Mouse (Mus musculus) right cerebral cortex, postnatal 25 days (tissue): Measurements from ENCODE around the gene Tent4a.
"Not testable (repeated sequence)": the region's sequence is repeated elsewhere in the genome, so short reads cannot be mapped to it uniquely, and the experiment has no call there.

Source experiments
- DNase-seq: peaks from one replicate; pipeline ENCODE4 v3.0.0; 2022

The Tent4a gene

DNA sequence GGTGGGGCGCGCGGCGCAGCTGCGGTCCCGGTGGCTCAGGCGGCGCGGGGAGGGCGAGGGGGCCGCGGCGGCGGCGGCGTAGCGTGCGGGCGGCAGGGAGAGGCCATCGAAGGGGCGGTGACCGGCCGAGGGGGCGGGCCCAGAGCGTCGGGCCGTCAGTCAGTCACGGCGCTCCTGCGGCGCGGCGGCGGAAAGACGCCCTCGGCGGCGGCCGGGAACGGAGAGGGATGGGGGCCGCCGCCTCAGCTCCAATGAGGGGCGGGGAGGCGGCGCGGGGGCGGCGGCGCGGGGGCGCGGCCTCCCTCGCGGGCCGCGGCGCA is at the start of gene Tent4a:
Gene Tent4a, minus strand, starts transcription at position 284 of the 320 bp plus-strand sequence.
- no peak for DNase-seq

DNA sequence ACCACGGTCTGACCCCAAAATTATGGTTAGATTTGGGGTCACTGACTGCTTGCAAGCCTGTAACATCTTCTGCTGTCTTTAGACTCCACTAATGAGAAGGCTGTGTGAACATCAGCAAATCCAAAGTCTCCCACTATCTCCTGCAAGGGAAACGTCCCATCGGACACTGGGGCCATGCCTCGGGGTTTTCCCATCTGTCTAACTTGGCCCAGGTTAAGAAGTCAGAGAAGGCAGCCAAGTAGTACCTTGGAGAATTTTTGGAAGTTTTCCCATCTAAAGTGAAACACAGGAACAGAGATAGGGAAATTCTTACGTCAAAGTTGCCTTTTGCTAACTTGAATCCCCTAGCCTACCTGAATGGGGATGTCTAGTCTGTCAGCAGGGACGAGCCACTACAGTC is 49.2 kb upstream of the Tent4a start:
- DNase-seq, result no peak

DNA sequence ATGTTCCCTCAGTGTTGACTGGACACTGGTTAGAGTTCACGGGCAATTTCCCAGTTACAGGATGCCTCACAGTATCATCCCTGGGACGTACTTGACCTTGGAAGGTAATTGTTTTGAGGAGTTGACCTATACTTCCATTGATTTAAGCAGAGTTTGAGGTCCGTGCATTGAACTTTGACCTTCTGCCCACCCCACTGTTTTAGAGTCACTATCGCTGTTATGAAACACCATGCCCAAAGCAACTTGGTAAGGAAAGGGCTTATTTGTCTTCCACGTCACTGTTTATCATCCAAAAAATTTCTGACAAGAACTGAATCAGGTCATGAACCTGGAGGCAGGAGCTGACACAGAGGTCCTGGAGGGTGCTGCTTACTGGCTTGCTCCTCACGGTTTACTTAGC is 48.0 kb upstream of the Tent4a start:
- DNase-seq, result no peak

DNA sequence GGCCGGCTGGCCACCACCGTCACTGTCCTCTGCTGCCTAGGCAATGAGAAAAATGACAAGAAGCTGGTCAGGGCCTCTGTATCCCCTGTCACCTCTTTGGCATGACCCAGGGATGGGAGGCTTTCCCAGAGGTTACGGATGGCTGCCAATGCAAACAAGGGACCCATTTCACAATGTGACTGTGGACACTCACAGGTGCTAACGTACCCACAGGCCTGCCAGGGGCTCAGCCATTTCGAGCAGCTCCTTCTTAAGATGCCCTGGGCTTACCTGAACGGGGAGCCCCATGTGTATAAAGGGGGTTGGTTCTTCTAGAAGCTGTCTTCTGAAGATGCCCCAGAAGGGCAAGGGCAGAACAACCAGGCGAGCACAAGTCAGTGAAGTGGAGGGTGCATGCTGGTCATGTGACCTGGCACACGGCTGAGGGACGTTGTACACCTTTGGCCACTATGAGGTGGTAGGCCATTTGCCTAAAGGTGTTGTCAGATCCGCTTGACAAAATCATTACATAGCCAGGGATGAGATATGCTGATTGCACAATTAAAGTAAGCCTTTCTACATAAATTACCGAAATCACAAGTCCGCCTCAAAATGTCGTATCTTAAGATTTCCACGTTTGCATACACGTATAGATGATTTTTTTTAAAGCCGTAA is 42.9 kb upstream of the Tent4a start:
- no peak for DNase-seq

DNA sequence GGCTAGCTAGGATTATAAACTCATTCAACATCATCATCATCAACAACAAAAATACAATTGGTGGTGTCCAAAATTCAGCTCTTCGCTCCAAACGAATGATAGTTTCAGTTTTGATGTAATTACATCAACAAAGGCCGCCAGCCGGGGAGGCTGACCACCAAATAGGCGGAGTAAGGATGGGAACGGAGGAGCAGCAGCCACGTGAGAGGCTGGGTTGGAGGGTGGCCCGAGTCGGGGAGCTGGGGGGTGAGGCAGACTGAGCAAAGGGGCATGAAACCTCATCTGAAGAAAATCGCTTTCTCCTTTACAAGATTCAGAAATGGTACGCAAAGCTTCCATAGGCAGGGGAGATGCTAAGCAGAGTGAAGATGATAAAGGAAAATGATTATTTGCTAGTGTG is 42.3 kb upstream of the Tent4a start:
- DNase-seq, result no peak

DNA sequence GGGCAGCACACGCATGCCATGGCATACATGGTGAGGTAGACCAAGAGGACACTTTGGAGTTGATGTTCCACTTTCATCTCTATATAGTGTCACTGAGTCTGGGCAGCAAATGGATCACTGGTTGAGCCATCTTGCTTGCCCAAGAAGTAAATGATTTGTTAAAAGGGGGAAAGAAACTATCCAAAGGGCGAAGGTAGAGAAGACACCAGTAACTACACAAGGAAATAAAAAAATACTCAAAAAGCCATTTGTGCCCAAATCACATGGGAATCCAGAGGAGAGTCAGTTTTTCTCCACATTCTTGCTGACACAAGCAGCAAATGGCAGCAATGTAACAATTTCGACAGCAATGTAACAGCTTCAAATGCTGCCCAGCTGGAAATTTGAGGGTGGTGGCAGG is 38.2 kb upstream of the Tent4a start:
- DNase-seq, result no peak

DNA sequence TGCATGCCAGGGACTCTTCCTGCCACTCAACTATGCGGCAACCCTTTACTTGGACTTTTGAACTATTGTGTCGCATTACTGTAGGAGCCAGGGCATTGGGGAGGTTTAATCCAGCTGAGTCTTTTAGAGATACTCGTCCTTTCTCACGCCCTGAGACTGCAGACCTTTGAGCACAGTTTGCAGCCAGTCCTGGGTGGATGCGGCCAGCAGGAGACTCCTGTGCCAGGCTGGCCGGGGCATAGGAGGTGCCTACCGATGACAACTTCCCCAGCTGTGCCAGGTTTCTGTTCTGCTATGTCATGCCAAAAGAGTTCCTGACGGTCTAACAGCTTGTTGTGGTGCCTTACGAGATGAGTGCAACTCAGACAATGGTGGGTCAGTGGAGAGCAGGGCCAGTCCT is 34.8 kb upstream of the Tent4a start:
- DNase-seq, result no peak

DNA sequence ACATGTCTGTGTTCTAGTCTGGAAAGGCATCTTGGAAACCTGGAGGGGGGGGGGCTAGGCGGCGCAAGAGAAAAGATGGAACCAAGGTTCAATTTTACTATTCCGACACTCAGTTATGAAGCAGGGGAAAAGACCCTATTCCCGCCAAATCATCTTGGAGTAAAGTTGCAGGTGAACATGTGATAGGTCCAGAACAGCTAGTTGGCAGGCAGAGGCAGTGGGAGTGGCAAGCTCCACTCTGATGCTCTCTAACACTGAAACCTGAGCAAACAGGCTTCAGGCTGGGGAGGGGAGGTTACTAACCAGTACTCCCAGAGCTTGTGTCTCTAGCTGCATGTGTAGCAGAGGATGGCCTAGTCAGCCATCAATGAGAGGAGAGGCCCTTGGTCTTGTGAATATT is 31.0 kb upstream of the Tent4a start:
- DNase-seq, result not testable (repeated sequence)

DNA sequence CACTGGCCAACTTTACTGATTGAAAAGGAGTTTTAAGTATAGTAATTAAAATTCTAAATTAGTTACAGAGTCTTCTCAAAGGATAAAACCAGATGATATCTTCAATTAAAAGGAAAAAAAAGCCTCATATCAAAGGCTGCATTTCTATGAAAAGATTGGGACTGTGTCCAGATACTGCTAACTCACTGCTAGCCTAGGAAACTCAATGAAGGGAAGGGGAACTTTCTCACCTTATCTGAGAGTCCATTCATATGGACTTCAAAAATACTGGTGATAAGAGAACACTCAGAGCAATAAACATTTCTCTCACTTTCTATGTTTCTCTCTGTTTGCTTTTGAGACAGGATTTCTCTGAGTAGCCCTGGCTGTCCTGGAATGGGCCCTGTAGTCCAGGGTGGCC is 30.2 kb upstream of the Tent4a start:
- DNase-seq, result no peak

DNA sequence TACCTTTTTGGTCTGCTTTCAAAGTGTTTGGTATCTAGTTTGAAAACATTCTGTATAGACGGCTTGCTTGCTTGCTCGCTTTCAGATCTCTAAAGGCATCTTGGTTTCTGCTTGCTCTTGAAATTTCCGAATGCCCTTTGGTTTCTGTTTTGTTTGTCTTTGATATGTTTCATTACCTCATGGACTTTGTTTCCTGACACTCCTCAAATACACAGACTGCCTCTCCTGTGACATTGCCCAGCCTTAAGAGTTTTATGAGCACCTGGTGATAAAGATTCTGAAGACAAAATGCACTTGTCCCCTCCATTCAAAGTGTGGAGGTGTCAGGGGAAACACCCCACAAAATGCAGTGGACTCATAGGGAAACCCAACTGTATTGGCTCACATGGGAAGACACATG is 29.5 kb upstream of the Tent4a start:
- no peak for DNase-seq

DNA sequence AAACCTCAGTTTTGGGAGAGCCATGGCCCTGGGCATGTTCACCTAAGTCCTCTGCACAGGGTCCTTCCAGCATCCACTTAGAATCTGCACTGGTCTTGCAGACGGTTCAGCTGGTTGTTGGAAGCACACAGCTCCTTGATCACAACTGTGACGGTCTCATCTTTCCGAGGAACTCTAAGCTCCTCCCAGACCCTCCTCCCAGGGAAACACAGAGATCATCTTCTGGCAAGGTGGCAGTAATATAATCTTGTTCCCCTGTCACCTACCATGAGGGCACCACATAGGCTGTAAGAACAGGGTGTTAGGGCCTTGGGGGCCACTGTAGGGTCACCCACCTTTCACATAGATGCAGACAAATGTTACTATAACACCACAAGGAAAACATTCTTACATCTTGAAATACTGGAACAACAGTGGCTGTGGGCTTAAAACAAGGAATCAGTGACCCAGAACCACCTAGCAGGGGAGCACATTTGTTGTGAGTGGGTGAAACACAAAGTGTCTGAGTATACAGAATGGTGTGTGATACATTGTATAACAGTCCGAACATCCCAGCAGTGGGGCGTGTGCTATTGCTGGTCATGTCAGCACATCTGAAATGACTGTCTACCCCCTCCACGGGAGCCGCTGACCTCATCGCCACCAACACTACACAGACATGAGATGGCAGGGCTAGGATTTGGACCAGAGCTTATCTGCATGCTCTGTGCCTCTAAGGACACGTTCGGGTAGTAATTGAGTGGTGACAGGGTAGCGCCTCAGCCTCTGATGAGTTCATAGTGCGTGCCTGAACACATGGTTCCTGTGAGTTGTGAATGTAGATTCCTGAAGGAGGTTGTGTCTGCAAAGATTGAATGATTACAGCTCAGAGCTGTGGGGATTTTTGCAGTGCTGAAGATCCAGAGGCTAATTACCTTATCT is 28.5 kb upstream of the Tent4a start:
- no peak for DNase-seq

DNA sequence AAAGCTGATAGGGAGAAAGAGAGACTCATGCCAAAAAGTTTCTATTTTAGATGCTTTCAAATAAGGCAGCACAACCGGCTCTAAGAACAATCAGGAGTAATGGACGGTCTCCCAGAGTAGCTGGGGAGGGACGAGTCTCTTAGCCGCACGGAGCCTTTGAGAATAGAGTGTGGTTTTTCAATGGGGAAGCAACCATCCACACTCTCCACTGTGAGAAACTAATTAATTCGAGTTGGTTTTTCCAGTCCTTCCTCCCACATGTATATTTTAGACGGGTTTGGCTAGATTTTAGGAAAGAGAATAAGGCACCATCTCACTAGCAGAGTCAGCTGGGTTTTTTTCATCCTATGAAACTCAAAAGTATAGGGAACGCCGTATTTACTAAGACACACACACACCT is 27.6 kb upstream of the Tent4a start:
- no peak for DNase-seq

DNA sequence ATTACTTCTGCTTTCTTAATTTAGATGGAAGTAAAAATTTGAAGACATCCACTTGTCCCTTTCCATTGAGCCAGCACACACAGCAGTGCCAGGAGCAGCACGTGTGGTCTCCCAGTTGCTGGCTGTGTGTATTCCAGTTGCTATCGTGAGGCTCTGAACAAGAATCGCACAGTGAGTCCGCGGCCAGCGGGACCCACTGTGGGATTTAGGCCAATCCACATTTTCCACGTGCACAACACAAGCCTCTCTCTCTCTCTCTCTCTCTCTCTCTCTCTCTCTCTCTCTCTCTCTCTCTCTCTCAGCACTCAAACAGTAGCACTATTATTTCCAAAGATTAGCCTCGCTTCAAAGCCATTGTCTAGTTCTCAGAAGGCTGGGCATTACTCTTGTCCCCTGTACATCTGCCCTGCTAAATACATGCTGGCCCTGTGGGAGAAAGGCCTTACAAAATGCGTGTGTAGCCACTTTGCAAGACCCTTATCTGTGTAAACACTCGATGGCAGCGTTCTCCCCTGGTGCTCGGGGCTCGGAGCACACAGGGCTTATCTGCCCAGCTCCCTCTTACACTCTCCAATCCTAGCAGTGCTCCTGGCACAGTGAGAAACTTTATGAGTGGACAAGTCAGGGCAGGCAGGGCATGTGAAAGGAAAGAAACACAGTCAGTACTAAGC is 25.0 kb upstream of the Tent4a start:
- DNase-seq, result no peak

DNA sequence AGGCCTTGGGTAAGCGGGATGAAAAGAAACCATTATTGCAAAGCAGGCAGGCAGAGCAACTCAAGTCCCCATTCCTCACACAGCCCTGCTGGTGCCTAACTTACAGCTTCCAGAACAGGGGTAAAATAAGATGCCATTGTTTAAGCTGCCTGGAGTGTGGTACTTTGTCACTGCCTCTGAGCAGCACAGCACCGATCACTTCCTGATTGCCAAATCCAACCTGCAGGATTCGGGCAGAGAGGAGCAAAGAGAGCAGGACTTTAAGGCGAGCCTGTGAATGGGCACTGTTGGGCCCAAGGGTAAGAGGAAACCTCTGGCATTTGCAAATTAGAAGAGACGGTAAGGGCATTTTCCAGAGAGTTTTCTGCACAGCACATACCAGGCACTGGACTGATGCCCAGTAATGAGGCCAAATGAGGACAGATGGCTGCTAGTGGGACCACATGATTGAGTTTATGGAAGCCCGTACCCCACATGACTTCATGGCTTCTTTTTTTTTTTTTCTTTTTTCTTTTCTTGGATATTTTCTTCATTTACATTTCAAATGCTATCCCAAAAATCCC is 23.8 kb upstream of the Tent4a start:
- DNase-seq, result no peak

DNA sequence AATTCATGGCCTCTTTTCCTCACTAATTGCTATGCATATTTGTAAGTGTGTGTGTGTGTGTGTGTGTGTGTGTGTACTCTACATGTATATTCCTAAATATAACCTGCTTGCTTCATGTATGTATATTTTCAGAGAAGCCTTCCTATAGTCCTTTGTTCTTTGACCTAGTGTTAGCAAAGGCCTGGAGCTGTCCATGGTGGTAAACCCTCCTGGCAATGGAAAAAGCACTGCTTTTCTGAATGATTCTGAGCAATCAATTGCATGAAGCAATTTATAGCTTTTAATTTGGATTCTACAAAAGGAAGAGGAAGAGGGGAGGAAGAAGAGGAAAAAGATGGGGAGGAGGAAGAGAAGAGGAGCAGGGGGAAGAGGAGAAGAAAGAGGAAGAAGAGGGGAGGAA is 22.3 kb upstream of the Tent4a start:
- DNase-seq, result no peak

DNA sequence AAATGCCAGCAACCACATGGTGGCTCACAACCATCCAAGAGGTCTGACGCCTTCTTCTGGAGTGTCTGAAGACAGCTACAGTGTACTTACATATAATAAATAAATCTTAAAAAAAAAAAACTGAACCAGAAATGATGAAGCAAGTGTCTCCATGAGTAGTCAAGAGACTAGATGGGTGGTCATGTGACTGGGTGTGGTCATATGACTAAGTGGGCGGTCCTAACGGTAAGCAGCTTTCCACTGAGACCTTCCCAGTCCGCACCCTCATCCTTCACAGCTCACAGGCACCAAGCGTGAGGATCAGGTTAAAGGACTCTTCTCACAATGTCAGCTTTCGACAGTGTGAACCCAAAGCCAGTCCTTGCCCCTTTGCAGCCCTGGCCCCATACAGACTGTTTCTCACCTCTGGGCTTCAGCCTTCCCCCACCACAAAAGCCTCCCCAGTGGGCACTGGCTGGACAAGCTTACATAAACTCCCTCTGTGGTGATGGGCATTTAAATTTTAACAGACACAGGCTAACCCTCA is 21.6 kb upstream of the Tent4a start:
- no peak for DNase-seq

DNA sequence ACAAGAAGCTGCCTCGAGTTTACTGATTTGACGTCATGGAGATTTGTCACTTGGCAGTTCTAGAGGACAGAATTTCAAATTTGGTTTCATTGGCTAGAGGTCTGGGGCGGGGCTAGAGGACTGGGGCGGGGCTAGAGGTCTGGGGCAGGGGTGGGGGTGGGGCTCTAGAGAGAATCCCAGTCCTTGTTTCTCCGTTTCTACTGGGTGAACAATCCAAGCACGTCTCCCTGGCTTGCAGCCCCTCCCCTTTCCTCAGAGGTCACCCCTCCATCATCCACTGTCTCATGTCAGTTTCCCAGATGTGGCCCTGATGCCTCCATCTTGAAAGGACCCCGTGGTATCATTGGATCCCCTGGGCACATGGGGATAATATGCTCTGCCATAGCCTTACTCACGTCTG is 20.6 kb upstream of the Tent4a start:
- DNase-seq, result no peak

DNA sequence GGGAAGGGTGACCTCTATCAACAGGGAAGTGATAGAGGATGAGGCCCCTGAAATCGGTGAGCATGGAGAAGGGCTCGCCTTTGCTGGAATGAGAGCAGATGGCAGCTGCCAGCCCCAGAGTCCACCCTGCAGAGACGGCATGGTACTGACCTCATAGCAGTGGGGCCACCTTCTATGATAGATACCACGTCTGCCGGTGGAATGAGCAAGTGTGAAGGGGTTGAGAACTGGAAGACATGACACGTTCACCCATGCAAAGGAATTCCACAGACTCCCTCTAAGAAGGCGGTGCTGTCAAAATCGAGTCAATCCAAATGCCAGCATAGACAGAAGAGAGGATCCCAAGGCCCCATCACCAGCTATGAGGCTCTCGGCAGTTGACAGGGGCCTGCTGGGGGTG is 19.8 kb upstream of the Tent4a start:
- no peak for DNase-seq

DNA sequence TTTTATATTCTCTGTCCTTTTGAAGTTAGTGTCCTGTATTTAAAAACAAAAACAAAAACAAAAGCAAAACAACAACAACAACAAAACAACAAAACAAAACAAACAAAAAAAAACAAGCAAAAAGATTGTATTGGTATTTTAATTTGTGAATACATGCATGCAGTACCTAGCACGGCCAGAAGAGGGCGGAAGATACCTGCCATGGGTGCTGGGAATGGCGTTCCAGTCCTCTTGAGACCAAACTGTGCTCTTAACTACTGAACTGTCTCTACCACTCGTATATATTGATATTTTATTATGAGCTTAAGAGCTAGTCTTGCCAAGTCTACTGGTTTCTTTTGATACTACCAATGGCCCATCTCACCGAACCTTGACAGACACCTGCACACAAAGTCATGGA is 18.6 kb upstream of the Tent4a start:
- no peak for DNase-seq

DNA sequence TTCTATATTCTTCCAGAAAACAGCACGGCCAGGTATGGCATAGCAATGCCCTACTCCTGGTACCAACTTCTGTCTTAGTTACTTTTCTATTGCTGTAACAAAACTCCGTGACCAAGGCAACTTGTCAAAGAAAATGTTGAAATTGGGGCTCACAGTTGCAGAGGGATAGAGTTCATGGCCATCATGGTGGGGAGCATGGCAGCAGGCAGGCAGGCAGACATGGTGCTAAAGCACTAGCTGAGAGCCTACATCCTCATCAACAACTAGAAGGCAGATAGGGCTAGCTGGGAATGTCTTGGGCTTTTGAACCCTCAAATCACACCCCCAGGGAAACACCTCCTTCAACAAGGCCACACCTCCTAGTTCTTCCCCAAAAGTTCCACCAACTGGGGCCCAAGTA is 16.4 kb upstream of the Tent4a start:
- DNase-seq, result no peak

DNA sequence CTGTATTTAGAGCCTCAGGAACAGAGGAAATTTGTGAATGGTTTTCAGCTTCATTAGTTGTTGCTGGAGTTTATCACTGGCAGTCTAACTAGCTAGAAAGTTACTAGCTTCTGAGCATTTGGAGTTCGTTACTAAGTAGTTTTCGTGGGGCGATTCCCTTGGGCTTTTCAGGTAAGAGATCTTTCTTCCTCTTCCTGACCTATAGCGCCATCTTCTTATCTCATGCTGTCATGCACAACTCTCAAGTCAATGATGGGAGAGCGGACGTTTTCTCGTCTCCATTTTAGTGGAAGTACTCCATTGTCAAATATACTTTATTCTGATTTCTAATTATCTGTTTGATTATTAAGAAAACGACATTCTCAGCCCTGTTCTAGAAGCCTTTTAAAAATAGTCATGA is 15.6 kb upstream of the Tent4a start:
- no peak for DNase-seq

DNA sequence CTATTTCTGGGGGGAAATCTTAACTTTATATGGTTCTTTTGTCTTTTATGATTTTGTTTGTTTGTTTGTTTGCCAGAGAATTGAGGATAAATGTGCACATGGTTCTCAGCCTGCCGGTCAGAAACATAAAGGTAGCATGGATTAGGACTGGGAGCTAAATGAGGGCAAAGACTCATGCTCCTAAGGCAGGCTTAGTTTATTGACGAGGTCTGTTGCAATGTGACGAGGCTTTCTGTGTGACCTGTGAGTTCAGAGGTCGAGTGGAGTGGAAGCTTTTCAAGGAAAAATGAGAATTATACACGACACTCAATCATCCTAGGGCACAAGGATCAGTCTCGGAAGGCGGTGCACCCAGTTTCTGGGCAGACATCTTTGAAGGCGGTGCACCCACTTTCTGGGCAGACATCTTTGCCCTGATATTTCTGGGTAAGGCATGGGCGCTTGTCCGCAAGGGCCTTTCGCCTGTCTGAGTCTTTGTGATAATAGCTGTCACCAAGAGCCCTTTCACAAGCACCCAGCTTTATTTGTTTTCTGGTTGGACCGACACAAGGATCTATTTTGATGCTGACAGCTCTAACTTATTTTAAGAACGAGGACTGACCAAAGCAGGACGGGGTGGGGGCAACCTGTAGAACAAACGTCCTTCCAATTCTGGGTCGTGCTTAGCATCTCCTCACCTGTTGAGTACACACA is 13.2 kb upstream of the Tent4a start:
- no peak for DNase-seq

DNA sequence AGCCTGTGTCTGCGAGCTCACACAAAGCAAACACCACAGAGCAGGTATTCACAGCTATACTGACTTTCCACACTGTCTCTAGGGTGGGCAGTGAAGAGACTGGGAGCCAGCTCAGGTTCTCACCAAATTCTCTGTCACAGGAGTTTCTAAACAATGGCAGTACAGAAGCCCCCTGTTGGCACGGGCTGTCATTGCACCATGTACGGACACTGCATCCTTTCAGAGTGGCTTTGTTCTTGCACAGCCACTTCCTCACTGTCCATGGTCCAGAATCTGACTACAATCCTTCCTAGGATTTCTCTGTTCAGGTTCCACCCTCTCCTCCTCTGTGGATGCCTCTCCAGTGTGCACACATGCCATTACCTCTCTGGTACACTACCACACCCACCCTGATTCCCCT is 10.6 kb upstream of the Tent4a start:
- DNase-seq, result no peak
